Mouse (Mus musculus) myocyte (in vitro differentiated cells): ENCODE results near the gene Olfr967.

Experiments
- CEBPB ChIP-seq: IDR thresholded peaks from 2 replicates; pipeline ENCODE4 v1.6.1; 2011; ENCODE audit warnings: mild to moderate bottlenecking, moderate library complexity; ENCODE audit not compliant: poor library complexity, insufficient read depth, severe bottlenecking
- E2F4 ChIP-seq: IDR thresholded peaks from one replicate; pipeline ENCODE4 v1.6.1; 2011; ENCODE audit warnings: mild to moderate bottlenecking, control low read depth, moderate library complexity; ENCODE audit not compliant: insufficient read depth
- MAX ChIP-seq: IDR thresholded peaks from one replicate; pipeline ENCODE4 v1.6.1; 2011; ENCODE audit warnings: low read depth, mild to moderate bottlenecking, control low read depth
- MYOD1 ChIP-seq, 3 experiments: IDR thresholded peaks; one replicate each; pipeline ENCODE4 v1.6.1; 2011; ENCODE audit warnings: control low read depth in 2 of 3, low read depth in 2 of 3, mild to moderate bottlenecking in 2 of 3, moderate library complexity in 1 of 3; ENCODE audit not compliant: insufficient read length in 2 of 3, control insufficient read depth in 1 of 3
- MYOG ChIP-seq, 3 experiments: IDR thresholded peaks; one replicate each; pipeline ENCODE4 v1.6.1; 2011; ENCODE audit warnings: control low read depth in 2 of 3, low read depth in 2 of 3, mild to moderate bottlenecking in 2 of 3; ENCODE audit not compliant: insufficient read length in 2 of 3, control insufficient read depth in 1 of 3, insufficient read depth in 1 of 3
- POLR2A ChIP-seq: IDR thresholded peaks from one replicate; pipeline ENCODE4 v1.6.1; 2011; ENCODE audit warnings: low read depth, mild to moderate bottlenecking, control low read depth, moderate library complexity; ENCODE audit not compliant: insufficient read length
- POLR2AphosphoS2 ChIP-seq: IDR thresholded peaks from one replicate; pipeline ENCODE4 v1.6.1; 2011; ENCODE audit warnings: low read depth, control low read depth; ENCODE audit not compliant: insufficient read length
- REST ChIP-seq: IDR thresholded peaks from one replicate; pipeline ENCODE4 v1.6.1; 2011; ENCODE audit warnings: mild to moderate bottlenecking, control low read depth, moderate library complexity; ENCODE audit not compliant: insufficient read depth, insufficient read length
- SRF ChIP-seq: IDR thresholded peaks from one replicate; pipeline ENCODE4 v1.6.1; 2011; ENCODE audit warnings: low read depth; ENCODE audit not compliant: control insufficient read depth, insufficient read length
- TCF12 ChIP-seq: IDR thresholded peaks from one replicate; pipeline ENCODE4 v1.6.1; 2011; ENCODE audit warnings: mild to moderate bottlenecking, control low read depth; ENCODE audit not compliant: poor library complexity, insufficient read depth, severe bottlenecking
- TCF3 ChIP-seq: IDR thresholded peaks from one replicate; pipeline ENCODE4 v1.6.1; 2011; ENCODE audit warnings: low read depth, control low read depth; ENCODE audit not compliant: insufficient read length
- USF1 ChIP-seq: IDR thresholded peaks from one replicate; pipeline ENCODE4 v1.6.1; 2011; ENCODE audit warnings: low read depth, mild to moderate bottlenecking, control low read depth, moderate library complexity

- TF ChIP-seq POLR2A (no peak), POLR2AphosphoS2 (no peak), CEBPB (no peak), TCF12 (no peak), USF1 (no peak), E2F4 (no peak), REST (no peak), TCF3 (no peak), MYOG (IDR thresholded peaks at IDR 0.05; ENCODE audit: control insufficient read depth in 1 of 3, insufficient read depth in 1 of 3, insufficient read length in 2 of 3, low read depth in 2 of 3) (no peak), SRF (no peak), MAX (no peak), MYOD1 (IDR thresholded peaks at IDR 0.05; ENCODE audit: control insufficient read depth in 1 of 3, insufficient read length in 2 of 3, low read depth in 2 of 3) (no peak)
Observed at GRCm38 (mm10) chr9:39746428-39746827, 379 bp downstream of the Olfr967 start.
